Mouse (Mus musculus) retina, postnatal 1 day (tissue): ENCODE measurements around the gene Zkscan14.
"Not testable (repeated sequence)": the region's sequence is repeated elsewhere in the genome, so short reads cannot be mapped to it uniquely, and the experiment has no call there.

Experiments
- DNase-seq: peaks from one replicate; pipeline ENCODE4 v3.0.0-alpha.2; 2012

The Zkscan14 gene

GRCm38 (mm10) chr5:145201321-145201991, at the start of gene Zkscan14:
Zkscan14 (minus strand) TSS chr5:145201868.
- DNase-seq: peak; percentile 94

DNA sequence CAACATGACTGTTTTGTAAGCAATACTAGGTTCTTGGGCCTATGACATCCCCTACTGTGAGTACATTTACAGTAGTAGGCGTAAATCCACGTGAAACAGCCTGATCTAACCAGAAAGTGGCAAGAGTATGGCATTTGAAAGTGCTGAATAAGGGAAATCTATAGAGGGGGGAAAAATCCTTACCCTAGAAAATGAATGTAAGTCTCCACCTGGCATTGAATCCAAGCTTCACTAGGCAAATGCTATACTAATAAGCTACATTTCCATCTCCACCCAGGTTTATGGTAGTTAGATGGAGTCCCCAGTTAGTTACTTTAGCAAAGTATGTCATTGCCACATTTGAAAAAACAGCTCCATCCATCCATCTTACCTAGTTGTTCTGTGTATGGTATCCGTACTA, 47.9 kb upstream of the Zkscan14 start:
- DNase-seq: no peak

DNA sequence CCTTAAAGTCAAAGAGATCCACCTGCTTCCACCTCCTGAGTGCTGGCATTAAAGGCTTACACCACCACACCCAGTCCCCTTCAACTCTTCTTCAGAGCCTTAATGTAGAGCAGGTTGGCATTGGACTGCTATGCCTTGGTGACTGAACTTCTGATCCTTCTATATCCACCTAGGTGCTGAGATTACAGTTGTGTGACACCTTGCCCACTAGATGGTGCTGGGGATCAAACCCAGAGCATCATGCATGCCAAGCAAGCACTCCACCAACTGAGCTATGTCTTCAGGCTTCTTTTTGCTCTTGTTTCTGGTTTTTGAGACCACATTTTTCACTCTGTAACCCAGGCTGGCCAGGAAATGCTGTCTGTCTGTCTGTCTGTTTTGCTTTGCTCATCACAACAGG, 33.0 kb upstream of the Zkscan14 start:
- peak; percentile 46 for DNase-seq

GRCm38 (mm10) chr5:145231893-145232411, 30.3 kb upstream of the Zkscan14 start:
- no peak for DNase-seq

- DNase-seq: peak; percentile 98
Measured at GRCm38 (mm10) chr5:145231367-145231871, 29.8 kb upstream of the Zkscan14 start, which contains the start of gene Zfp655. Zfp655 (plus strand) TSS chr5:145231715.

DNA sequence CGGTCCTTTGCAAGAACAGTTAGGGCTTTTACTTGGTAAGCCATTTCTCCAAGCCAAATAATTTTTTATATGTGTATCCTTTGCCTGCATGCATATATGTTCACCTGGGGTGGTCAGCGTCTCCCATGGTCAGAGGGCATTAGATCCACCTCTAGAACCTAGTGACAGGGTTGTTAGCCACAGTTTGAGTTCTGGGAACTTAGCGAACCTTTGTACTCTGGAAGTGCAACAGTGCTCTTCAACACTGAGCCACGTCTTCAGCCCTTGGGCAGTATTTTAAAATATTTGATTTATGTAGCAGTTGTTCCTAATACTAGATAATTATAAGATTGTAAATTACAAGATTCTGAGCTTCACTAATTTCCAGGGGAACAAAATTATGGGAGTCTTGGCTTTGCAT, 29.0 kb upstream of the Zkscan14 start:
- DNase-seq: no peak

GRCm38 (mm10) chr5:145229283-145229682, 27.6 kb upstream of the Zkscan14 start:
- not testable (repeated sequence) for DNase-seq

- DNase-seq: no peak
Measured at GRCm38 (mm10) chr5:145226453-145226852, 24.8 kb upstream of the Zkscan14 start.

DNA sequence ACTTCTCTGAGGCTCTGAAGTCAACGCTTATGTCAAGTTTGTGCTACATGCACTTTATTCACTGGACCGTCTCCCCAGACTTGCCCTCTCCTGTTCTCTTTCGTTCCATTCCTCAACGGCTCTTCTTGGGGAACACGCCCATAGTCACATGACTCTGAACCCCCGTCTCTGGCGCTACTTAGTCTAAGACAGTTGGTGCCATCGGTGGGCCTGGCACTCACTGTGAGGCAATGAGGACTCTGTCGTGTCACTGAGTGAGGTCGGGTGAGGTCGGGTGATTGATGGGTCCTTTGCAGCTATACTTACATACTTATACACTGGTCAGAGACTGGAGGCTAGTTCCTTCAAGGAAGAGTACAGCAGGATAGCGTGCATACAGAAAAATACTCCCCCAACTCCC, 21.7 kb upstream of the Zkscan14 start:
- no peak for DNase-seq

DNA sequence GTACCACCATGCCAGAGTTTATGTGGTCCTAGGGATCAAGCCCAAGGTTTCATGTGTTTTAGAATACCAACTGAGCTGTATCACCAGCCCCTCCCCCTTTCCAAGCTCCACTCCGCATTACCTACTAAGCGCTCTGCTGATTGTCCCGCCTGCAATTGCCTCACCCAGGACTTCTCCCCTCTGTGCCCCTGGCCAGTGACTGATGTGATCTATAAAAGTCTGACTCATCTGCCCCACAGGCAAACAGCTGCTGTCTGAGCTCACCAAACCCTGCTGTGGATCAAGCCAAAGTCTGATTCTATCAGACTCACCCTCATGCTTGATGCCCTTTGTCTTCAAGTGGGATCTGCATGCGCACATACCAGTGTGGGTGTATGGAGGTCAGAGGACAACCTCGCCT, 21.2 kb upstream of the Zkscan14 start:
- peak; percentile 10 for DNase-seq

DNA sequence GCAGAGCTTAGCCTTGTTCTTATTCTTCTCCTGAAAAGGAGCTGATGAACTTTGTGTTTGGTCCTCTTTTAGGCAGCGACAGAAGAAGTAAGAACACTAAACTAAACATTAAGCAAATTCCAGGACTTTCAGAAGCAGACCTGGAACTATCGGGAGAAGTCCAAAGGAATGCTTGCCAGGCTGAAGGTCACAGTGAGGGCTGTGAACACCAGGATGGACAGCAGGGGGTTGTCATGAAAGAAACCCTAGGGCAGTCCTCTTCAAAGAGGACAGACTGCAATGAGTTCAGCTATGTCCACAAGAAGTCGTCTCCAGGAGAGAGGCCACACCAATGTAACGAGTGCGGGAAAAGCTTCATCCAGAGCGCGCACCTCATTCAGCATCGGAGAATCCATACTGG, 18.3 kb upstream of the Zkscan14 start:
- DNase-seq: no peak

GRCm38 (mm10) chr5:145218671-145219070, 17.0 kb upstream of the Zkscan14 start:
- DNase-seq: no peak

DNA sequence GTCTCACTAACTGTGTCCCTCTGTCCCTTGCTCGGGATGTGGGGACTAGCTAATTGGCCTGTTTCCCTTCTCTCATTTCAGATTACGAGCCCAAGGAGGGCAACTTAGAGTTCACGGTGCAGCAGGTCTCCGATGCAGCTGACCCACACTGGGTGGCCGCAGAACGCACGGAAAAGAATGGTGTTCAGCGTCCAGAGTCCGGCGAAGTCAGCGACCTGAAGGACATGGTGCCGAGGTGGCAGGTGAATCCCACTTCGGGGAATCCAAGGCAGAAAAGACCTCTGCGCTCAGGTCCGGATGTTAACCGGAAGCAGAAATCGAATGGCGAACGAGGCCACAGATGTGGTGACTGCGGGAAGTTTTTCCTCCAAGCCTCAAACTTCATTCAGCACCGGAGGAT, 16.5 kb upstream of the Zkscan14 start:
- DNase-seq: no peak

DNA sequence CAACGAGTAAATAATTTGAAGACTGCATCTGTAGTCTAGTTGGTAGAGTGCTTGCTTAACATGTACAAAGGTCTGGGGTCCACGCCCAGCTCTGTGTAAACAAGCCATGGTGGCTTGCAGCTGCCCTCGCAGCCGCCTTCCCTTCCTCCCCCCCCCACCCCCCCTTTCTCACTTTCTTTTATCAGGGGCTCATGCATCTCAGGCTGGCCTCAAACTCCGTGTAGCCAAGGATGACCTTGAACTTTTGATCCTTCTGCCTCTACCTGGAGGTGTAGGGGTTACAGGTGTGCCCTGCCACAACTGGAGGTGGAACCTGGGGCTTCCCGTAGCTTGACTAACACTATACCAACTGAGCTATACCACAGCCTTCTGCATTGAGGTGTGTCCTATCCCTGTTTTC, 16.1 kb upstream of the Zkscan14 start:
- no peak for DNase-seq

DNA sequence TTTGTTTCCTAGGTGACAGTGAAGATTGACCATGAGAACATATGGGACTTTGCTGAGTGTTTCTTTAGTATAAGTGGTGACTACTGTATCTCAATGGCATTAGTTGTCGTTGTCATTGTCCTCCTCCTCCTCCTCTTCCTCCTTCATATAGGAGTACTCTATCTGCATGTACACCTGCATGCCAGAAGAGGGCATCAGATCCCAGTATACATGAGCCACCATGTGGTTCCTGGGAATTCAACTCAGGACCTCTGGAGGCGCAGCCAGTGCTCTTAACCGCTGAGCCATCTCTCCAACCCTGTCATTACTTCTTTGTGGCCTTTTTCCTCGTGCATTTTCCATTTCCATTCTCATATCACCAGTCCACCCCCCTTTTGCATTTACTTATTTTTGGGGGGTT, 13.0 kb upstream of the Zkscan14 start:
- DNase-seq: no peak

GRCm38 (mm10) chr5:145213505-145213904, 11.8 kb upstream of the Zkscan14 start:
- no peak for DNase-seq

DNA sequence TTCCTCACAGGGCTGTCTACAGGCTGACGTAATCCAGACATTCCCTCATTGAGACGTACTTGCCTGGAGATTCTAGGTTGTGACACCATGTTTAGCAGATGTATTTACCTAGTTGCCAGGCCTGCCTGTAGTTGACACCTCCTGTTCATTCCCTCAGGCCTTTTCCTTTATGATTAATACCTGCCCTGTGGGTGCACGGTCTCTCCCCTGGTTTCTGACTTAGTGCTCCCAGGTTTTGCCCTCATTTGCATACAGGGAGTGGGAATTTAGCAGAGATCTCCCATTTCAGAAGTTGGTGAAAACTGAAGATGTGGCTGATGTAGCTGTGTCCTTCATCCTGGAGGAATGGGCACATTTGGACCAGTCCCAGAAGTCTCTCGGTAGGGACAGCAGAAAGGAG, 10.5 kb upstream of the Zkscan14 start:
- DNase-seq: no peak

- no peak for DNase-seq
Measured at GRCm38 (mm10) chr5:145211340-145211739, 9.7 kb upstream of the Zkscan14 start.

GRCm38 (mm10) chr5:145208391-145208790, 6.7 kb upstream of the Zkscan14 start:
- DNase-seq: not testable (repeated sequence)

GRCm38 (mm10) chr5:145207954-145208353, 6.3 kb upstream of the Zkscan14 start:
- DNase-seq: no peak

DNA sequence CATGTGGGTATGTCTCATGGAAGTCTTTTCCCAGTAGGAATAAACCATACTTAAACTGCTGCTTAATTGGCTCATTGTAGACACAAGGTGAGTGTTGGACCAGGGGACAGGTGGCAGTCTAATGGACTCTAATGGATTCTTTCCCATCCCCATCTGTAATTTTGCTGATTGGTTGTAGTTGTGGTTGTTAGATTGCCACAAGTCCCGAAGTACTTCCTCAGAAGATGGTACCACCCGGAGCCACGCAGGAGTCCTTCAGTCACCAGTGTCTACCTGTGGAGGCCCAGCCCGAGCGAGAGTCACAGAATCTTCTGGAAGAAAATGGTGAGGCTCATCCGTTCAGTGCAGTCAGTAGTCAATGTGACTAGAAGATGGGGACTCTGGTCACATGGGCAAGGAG, 5.7 kb upstream of the Zkscan14 start:
- DNase-seq: no peak

GRCm38 (mm10) chr5:145205041-145205440, 3.4 kb upstream of the Zkscan14 start:
- no peak for DNase-seq

- peak; percentile 99 for DNase-seq
Measured at GRCm38 (mm10) chr5:145203936-145204691, 2.4 kb upstream of the Zkscan14 start, which contains the start of gene Zkscan5. Zkscan5 (plus strand) TSS chr5:145204562.

DNA sequence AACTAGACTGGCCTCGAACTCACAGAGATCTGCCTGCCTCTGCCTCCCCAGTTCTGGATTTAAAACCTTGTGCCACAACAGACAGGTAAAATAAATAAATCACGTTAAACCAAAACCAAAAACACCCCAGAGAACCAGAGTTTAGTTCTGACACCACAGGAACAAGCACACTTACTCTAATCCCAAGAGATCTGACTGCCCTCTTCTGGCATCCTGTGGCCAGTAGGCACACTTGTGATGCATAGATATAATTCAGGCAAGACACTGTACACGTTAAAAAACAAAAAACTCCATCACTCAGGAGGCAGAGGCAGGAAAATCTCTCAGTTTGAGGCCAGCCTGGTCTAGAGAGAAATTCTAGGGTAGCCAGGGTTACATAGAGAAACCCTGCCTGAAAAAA, 778 bp upstream of the Zkscan14 start:
- no peak for DNase-seq
